Mouse (Mus musculus) CH12.LX (cell line): ENCODE measurements around the gene Dclk2. TPM values are rescaled to one million over a fixed set of nuclear protein-coding genes. Genes with fewer than 3 reads are reported as not detected.
A peak's percentile ranks its signal among the peaks of the same experiment; 100 is the strongest.

Experiments
- DNase-seq: peaks from one replicate; pipeline ENCODE4 v3.0.0-alpha.2; 2013; ENCODE audit errors: extremely low read depth
- H3K27ac ChIP-seq: 2 replicates; pipeline ENCODE4 v1.5.1; 2012; ENCODE audit warnings: low read depth, mild to moderate bottlenecking, control low read depth, moderate library complexity; ENCODE audit not compliant: insufficient read depth
- H3K27me3 ChIP-seq: replicated peaks from 2 replicates; pipeline ENCODE3; 2012; ENCODE audit warnings: inconsistent platforms
- H3K36me3 ChIP-seq, 2 experiments: replicated peaks in 1 of 2; 2 replicates each; pipeline versions ENCODE3 to v1.6.1; 2012; ENCODE audit warnings: inconsistent platforms in 1 of 2, low read length in 1 of 2, mild to moderate bottlenecking in 1 of 2, mixed read lengths in 1 of 2, moderate library complexity in 1 of 2; ENCODE audit not compliant: control insufficient read depth in 1 of 2, insufficient read depth in 1 of 2
- H3K4me1 ChIP-seq, 2 experiments: 2 replicates each; pipeline ENCODE4 v1.6.1; 2012; ENCODE audit warnings: inconsistent platforms in 1 of 2, moderate library complexity in 1 of 2; ENCODE audit not compliant: insufficient read depth in 2 of 2, control insufficient read depth in 1 of 2
- H3K4me2 ChIP-seq: 2 replicates; pipeline ENCODE4 v1.6.1; 2012; ENCODE audit warnings: low read depth, mild to moderate bottlenecking, control low read depth; ENCODE audit not compliant: poor library complexity, insufficient read depth, severe bottlenecking
- H3K4me3 ChIP-seq, 3 experiments: fragments of 150-350 bp in 1 of 3; sonication (generic) in 1 of 3; replicated peaks in 1 of 3; 2 replicates each; pipeline versions ENCODE3 to v1.5.1; 2011 to 2012; ENCODE audit warnings: low read depth in 2 of 3, low read length in 2 of 3, mild to moderate bottlenecking in 2 of 3, moderate library complexity in 2 of 3, control low read depth in 1 of 3, improper control_type of control experiment in 1 of 3, inconsistent platforms in 1 of 3, mixed read lengths in 1 of 3; ENCODE audit not compliant: poor library complexity in 1 of 3
- H3K79me2 ChIP-seq: replicated peaks from 2 replicates; pipeline ENCODE4 v1.6.1; 2012; ENCODE audit warnings: mild to moderate bottlenecking, moderate library complexity; ENCODE audit not compliant: control insufficient read depth, poor library complexity, insufficient read depth, severe bottlenecking; ENCODE audit errors: extremely low read depth
- H3K9ac ChIP-seq: 2 replicates; pipeline ENCODE4 v1.6.1; 2012; ENCODE audit warnings: low read depth, mild to moderate bottlenecking, control low read depth, moderate library complexity; ENCODE audit not compliant: insufficient read depth
- H3K9me3 ChIP-seq: replicated peaks from 2 replicates; pipeline ENCODE3; 2012; ENCODE audit warnings: low read length, inconsistent platforms, mixed read lengths
- BHLHE40 ChIP-seq: IDR thresholded peaks from 2 replicates; pipeline ENCODE4 v1.6.1; 2011; ENCODE audit warnings: mild to moderate bottlenecking, low read depth, low read length, improper control_type of control experiment
- CHD1 ChIP-seq: IDR thresholded peaks from 2 replicates; pipeline ENCODE4 v1.6.1; 2012; ENCODE audit warnings: low read depth, low read length, improper control_type of control experiment, inconsistent platforms
- CTCF ChIP-seq, 2 experiments: IDR thresholded peaks in 1 of 2; conservative IDR thresholded peaks in 1 of 2; 2 replicates each; pipeline ENCODE4 v1.5.1; 2011 to 2012; ENCODE audit warnings: low read depth in 2 of 2, low read length in 2 of 2, improper control_type of control experiment in 1 of 2, inconsistent platforms in 1 of 2, mild to moderate bottlenecking in 1 of 2, moderate library complexity in 1 of 2
- IRF4 ChIP-seq: IDR thresholded peaks from 2 replicates; pipeline ENCODE4 v1.6.1; 2014; ENCODE audit warnings: low read depth, mild to moderate bottlenecking, inconsistent platforms, low read length, improper control_type of control experiment
- JUN ChIP-seq: IDR thresholded peaks from 2 replicates; pipeline ENCODE4 v1.6.1; 2011; ENCODE audit warnings: low read depth, mild to moderate bottlenecking, low read length, improper control_type of control experiment, moderate library complexity; ENCODE audit not compliant: insufficient read depth
- JUND ChIP-seq: conservative IDR thresholded peaks from 2 replicates; pipeline ENCODE4 v1.6.1; 2011; ENCODE audit warnings: low read depth, low read length, improper control_type of control experiment
- MAFK ChIP-seq: IDR thresholded peaks from 2 replicates; pipeline ENCODE4 v1.6.1; 2011; ENCODE audit warnings: low read length, improper control_type of control experiment; ENCODE audit not compliant: insufficient replicate concordance
- MAX ChIP-seq: IDR thresholded peaks from 2 replicates; pipeline ENCODE4 v1.6.1; 2011; ENCODE audit warnings: low read length, improper control_type of control experiment
- MAZ ChIP-seq: IDR thresholded peaks from 2 replicates; pipeline ENCODE4 v1.6.1; 2012; ENCODE audit warnings: low read depth, mild to moderate bottlenecking, inconsistent platforms, low read length, improper control_type of control experiment, moderate library complexity
- MEF2A ChIP-seq: IDR thresholded peaks from 2 replicates; pipeline ENCODE4 v1.6.1; 2014; ENCODE audit warnings: low read depth, mild to moderate bottlenecking, inconsistent platforms, low read length, improper control_type of control experiment, borderline replicate concordance
- MXI1 ChIP-seq: IDR thresholded peaks from 2 replicates; pipeline ENCODE4 v1.6.1; 2011; ENCODE audit warnings: mild to moderate bottlenecking, low read depth, low read length, improper control_type of control experiment
- MYC ChIP-seq: IDR thresholded peaks from 2 replicates; pipeline ENCODE4 v1.6.1; 2011; ENCODE audit warnings: low read depth, mild to moderate bottlenecking, improper control_type of control experiment, low read length
- NELFE ChIP-seq: IDR thresholded peaks from 2 replicates; pipeline ENCODE4 v1.6.1; 2011; ENCODE audit warnings: low read depth, low read length, improper control_type of control experiment
- NRF1 ChIP-seq: IDR thresholded peaks from 2 replicates; pipeline ENCODE4 v1.6.1; 2014; ENCODE audit warnings: low read depth, mild to moderate bottlenecking, inconsistent platforms, low read length, improper control_type of control experiment, moderate library complexity
- PAX5 ChIP-seq: IDR thresholded peaks from 2 replicates; pipeline ENCODE4 v1.6.1; 2012; ENCODE audit warnings: low read length, inconsistent platforms, mixed read lengths
- POLR2A ChIP-seq: IDR thresholded peaks from 2 replicates; pipeline ENCODE4 v1.6.1; 2011; ENCODE audit warnings: low read depth, mild to moderate bottlenecking, improper control_type of control experiment, low read length
- RAD21 ChIP-seq: IDR thresholded peaks from 2 replicates; pipeline ENCODE4 v1.6.1; 2011; ENCODE audit warnings: low read depth, mild to moderate bottlenecking, low read length, improper control_type of control experiment, moderate library complexity
- SIN3A ChIP-seq: IDR thresholded peaks from 2 replicates; pipeline ENCODE4 v1.6.1; 2012; ENCODE audit warnings: low read length, improper control_type of control experiment, inconsistent platforms
- SMC3 ChIP-seq: IDR thresholded peaks from 2 replicates; pipeline ENCODE4 v1.6.1; 2011; ENCODE audit warnings: low read depth, low read length, improper control_type of control experiment
- TCF12 ChIP-seq: IDR thresholded peaks from 2 replicates; pipeline ENCODE4 v1.6.1; 2014; ENCODE audit warnings: low read depth, mild to moderate bottlenecking, inconsistent platforms, low read length, improper control_type of control experiment
- USF1 ChIP-seq: IDR thresholded peaks from 2 replicates; pipeline ENCODE4 v1.6.1; 2014; ENCODE audit warnings: low read depth, mild to moderate bottlenecking, inconsistent platforms, low read length, improper control_type of control experiment
- ZC3H11A ChIP-seq: IDR thresholded peaks from 2 replicates; pipeline ENCODE4 v1.6.1; 2012; ENCODE audit warnings: low read depth, mild to moderate bottlenecking, inconsistent platforms, low read length, improper control_type of control experiment
- ZMIZ1 ChIP-seq: IDR thresholded peaks from 2 replicates; pipeline ENCODE4 v1.6.1; 2012; ENCODE audit warnings: low read depth, mild to moderate bottlenecking, inconsistent platforms, low read length, improper control_type of control experiment
- ZNF384 ChIP-seq: IDR thresholded peaks from 2 replicates; pipeline ENCODE4 v1.6.1; 2012; ENCODE audit warnings: low read depth, low read length, improper control_type of control experiment, inconsistent platforms
- dilution Hi-C: fragments of 300-500 bp; cut with MboI; formaldehyde crosslinking; loops from 2 replicates; pipeline ENCODE4 v1.14.3; 2020; ENCODE audit warnings: low sequenced_read_pairs; ENCODE audit not compliant: extremely low pct_unique_long_range_greater_than_20kb, extremely low pct_ligation_motif_present
- in situ Hi-C: fragments of 300-500 bp; cut with MboI; formaldehyde crosslinking; loops from 3 replicates; pipeline ENCODE4 v1.14.3; 2019; ENCODE audit warnings: low sequenced_read_pairs, low pct_ligation_motif_present, low pct_unique_long_range_greater_than_20kb, mixed read lengths
- polyA plus RNA-seq: library from polyadenylated mRNA; unstranded; fragments of >175 nt; gene quantifications from 2 replicates; pipeline ENCODE4 v1.2.1, GENCODE M21; 2012; ENCODE audit warnings: low read depth; ENCODE audit not compliant: insufficient read length
- total RNA-seq, 2 experiments: library from RNA; depleted of rRNA; stranded (reverse); fragments of 300-350 nt in 1 of 2; fragments of >200 nt in 1 of 2; gene quantifications; 2 replicates each; pipeline ENCODE4 v1.2.3; 2012 to 2014

Gene Dclk2
- total and polyA plus RNA-seq, 3 experiments: 0.93 to 2.0 (median 1.0) TPM

GRCm38 (mm10) chr3:86784051-86784450 lies 136.6 kb downstream of the Dclk2 start:
- DNase-seq: no peak
- H3K79me2 ChIP-seq: no peaks in the 10 kb centered on the region
- in situ Hi-C loops: loop anchor here (10.0 kb wide), 1 partner anchor 191 kb away; no protein-coding TSS in a partner anchor
- H3K27me3 ChIP-seq: no peaks in the 10 kb centered on the region
- no peak overlapping the region for H3K27ac ChIP-seq
- no peak overlapping the region for H3K4me2 ChIP-seq
- TF ChIP-seq MAX: no peak
- TF ChIP-seq CHD1: no peak
- TF ChIP-seq MAZ: no peak
- no peak for TF ChIP-seq JUN
- no peak for TF ChIP-seq MAFK
- no peak for TF ChIP-seq TCF12
- H3K4me1 ChIP-seq: 0 out of 4 replicates have a peak, but pooled peaks cover 0 to 2% of the 10 kb centered on the region in 2 experiments
- dilution Hi-C loops: no loop called here
- H3K9ac ChIP-seq: no peak overlapping the region
- no peaks in the 10 kb centered on the region for H3K9me3 ChIP-seq
- H3K4me3 ChIP-seq: no peak overlapping the region
- peaks cover 0 to 36% of the 10 kb centered on the region in 2 experiments for H3K36me3 ChIP-seq

- H3K36me3 ChIP-seq: peaks cover 0 to 35% of the 10 kb centered on the region in 2 experiments
Observed at GRCm38 (mm10) chr3:86779704-86780103, 140.9 kb downstream of the Dclk2 start.

GRCm38 (mm10) chr3:86775444-86775828 lies 145.2 kb downstream of the Dclk2 start:
- H3K9ac ChIP-seq: no peak overlapping the region
- H3K27ac ChIP-seq: peak overlapping the region; percentile 67; the same call in 1 of the 2 replicates
- no peak overlapping the region for H3K4me3 ChIP-seq
- in situ Hi-C loops: loop anchor here (10.0 kb wide), 1 partner anchor 511 kb away; no protein-coding TSS in a partner anchor
- H3K4me2 ChIP-seq: peak overlapping the region; percentile 72; the same call in 1 of the 2 replicates
- peaks cover 0 to 20% of the 10 kb centered on the region in 2 experiments for H3K36me3 ChIP-seq
- peaks cover 11 to 28% of the 10 kb centered on the region in 2 experiments for H3K4me1 ChIP-seq
- TF ChIP-seq NELFE: no peak
- no peak for TF ChIP-seq BHLHE40
- TF ChIP-seq SIN3A: no peak
- TF ChIP-seq MXI1: no peak
- TF ChIP-seq CHD1: no peak
- TF ChIP-seq MEF2A: no peak
- no peak for TF ChIP-seq MAZ
- TF ChIP-seq SMC3: no peak
- no peak for TF ChIP-seq USF1
- TF ChIP-seq RAD21: no peak
- no peak for TF ChIP-seq ZNF384
- TF ChIP-seq CTCF (conservative IDR thresholded peaks at IDR 0.05 in 1 of 2, IDR thresholded peaks at IDR 0.05 in 1 of 2; ENCODE audit: low read depth in 2 of 2, low read length in 2 of 2): no peak
- no peak for TF ChIP-seq IRF4
- no peak for TF ChIP-seq ZMIZ1
- TF ChIP-seq JUND: no peak
- TF ChIP-seq ZC3H11A: no peak
- no peak for TF ChIP-seq POLR2A
- no peak for TF ChIP-seq NRF1
- TF ChIP-seq PAX5: no peak
- TF ChIP-seq, all 38 proteins: peak for 0
- dilution Hi-C loops: no loop called here
- H3K79me2 ChIP-seq: no peaks in the 10 kb centered on the region
- DNase-seq: no peak
- H3K27me3 ChIP-seq: no peaks in the 10 kb centered on the region
- no peaks in the 10 kb centered on the region for H3K9me3 ChIP-seq

More at GRCm38 (mm10) chr3:86779704-86780103, 140.9 kb downstream of the Dclk2 start:
- Histone ChIP-seq H3K4me3 (no peak overlapping the region), H3K4me1 (peaks cover 8 to 11% of the 10 kb centered on the region in 2 experiments), H3K4me2 (no peak overlapping the region), H3K9ac (no peak overlapping the region), H3K9me3 (no peaks in the 10 kb centered on the region), H3K27ac (no peak overlapping the region), H3K27me3 (no peaks in the 10 kb centered on the region), H3K79me2 (no peaks in the 10 kb centered on the region)
- dilution Hi-C loops (no loop called here), in situ Hi-C loops (loop anchor here (10.0 kb wide), 2 partner anchors 195 to 515 kb away; no protein-coding TSS in a partner anchor)
- no peak for DNase-seq
- TF ChIP-seq SMC3: peak; percentile 37
- TF ChIP-seq MEF2A: no peak
- peak; percentile 20 to 47; a peak in 2 of 4 replicates for TF ChIP-seq CTCF (conservative IDR thresholded peaks at IDR 0.05 in 1 of 2, IDR thresholded peaks at IDR 0.05 in 1 of 2; ENCODE audit: low read depth in 2 of 2, low read length in 2 of 2)
- no peak for TF ChIP-seq MYC
- TF ChIP-seq SIN3A: no peak
- TF ChIP-seq ZC3H11A: no peak
- peak; percentile 18 for TF ChIP-seq RAD21
